Mouse (Mus musculus) lung, postnatal 0 days (tissue): ENCODE data around the gene Trub1. TPM values are rescaled to one million over a fixed set of nuclear protein-coding genes. Genes with fewer than 3 reads are reported as not detected.

Source experiments
- ATAC-seq: fragments of 200-750 bp; cut with Nextera tagmentation; 2 replicates; pipeline ENCODE4 v1.8.0; 2017; ENCODE audit warnings: moderate library complexity
- DNase-seq: peaks from one replicate; pipeline ENCODE4 v3.0.0-alpha.2; 2016; ENCODE audit warnings: low spot score
- H3K27ac ChIP-seq: fragments of 300-500 bp; sonication (generic); 2 replicates; pipeline ENCODE4 v1.5.1; 2014; ENCODE audit warnings: antibody characterized with exemption, mild to moderate bottlenecking, low read length, mixed read lengths
- H3K27me3 ChIP-seq: fragments of 300-500 bp; sonication (generic); replicated peaks from 2 replicates; pipeline ENCODE4 v1.6.1; 2014; ENCODE audit warnings: low read length, mixed read lengths; ENCODE audit not compliant: insufficient read depth
- H3K36me3 ChIP-seq: fragments of 300-500 bp; sonication (generic); 2 replicates; pipeline ENCODE4 v1.6.1; 2014; ENCODE audit warnings: low read length, mixed read lengths; ENCODE audit not compliant: insufficient read depth
- H3K4me1 ChIP-seq: fragments of 300-500 bp; sonication (generic); 2 replicates; pipeline ENCODE4 v1.6.1; 2014; ENCODE audit warnings: antibody characterized with exemption, low read depth, low read length, mixed read lengths; ENCODE audit not compliant: insufficient read depth
- H3K4me2 ChIP-seq: fragments of 300-500 bp; sonication (generic); replicated peaks from 2 replicates; pipeline ENCODE4 v1.6.1; 2014; ENCODE audit warnings: low read depth, mild to moderate bottlenecking, low read length, moderate library complexity, mixed read lengths
- H3K4me3 ChIP-seq: fragments of 300-500 bp; sonication (generic); 2 replicates; pipeline ENCODE4 v1.5.1; 2014; ENCODE audit warnings: low read depth, low read length
- H3K9ac ChIP-seq: fragments of 300-500 bp; sonication (generic); replicated peaks from 2 replicates; pipeline ENCODE4 v1.6.1; 2014; ENCODE audit warnings: low read depth, mild to moderate bottlenecking
- H3K9me3 ChIP-seq: fragments of 300-500 bp; sonication (generic); 2 replicates; pipeline ENCODE4 v1.6.1; 2016; ENCODE audit warnings: low read length, mixed read lengths
- CTCF ChIP-seq: IDR thresholded peaks from 2 replicates; pipeline ENCODE4 v1.5.1; 2016; ENCODE audit warnings: antibody characterized with exemption, mild to moderate bottlenecking
- EP300 ChIP-seq: IDR thresholded peaks from 2 replicates; pipeline ENCODE4 v1.6.1; 2016; ENCODE audit warnings: antibody characterized with exemption, mild to moderate bottlenecking, control low read depth
- WGBS: fragments of 180-500 bp; shearing (Covaris S2); extraction: QIAGEN DNeasy Blood & Tissue Kit; methylation state at CpG from one replicate; pipeline ENCODE4 v1.1.7; 2014; 5-methylcytosine and 5-hydroxymethylcytosine counted together
- polyA plus RNA-seq: library from polyadenylated mRNA; unstranded; fragments of >200 nt; fragmentation: Nextera tagmentation; extraction: Ambion mirVana; gene quantifications from 2 replicates; pipeline ENCODE4 v1.2.1, GENCODE M21; 2015

Gene Trub1
- polyA plus RNA-seq, 1 experiment from 2014 or later, result 9.0 TPM

DNA sequence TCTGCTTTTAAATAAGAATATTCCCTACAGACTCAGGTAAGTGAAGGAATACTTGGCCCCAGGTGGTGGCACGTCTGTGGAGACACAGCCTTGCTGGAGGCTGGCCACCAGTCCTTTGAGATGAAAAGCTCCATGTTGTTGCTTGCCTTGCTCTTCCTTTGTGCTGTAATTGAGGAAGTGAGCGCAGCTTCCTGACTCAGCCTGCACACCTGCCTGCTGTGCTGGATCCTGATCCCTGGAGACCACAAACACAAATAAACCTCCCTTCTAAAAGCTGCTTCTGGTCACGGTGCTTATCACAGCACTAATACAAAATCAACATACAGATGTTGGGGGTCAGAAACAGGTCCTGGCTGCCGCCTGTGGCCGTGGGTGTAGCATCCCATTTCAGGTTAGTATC lies 41.3 kb downstream of the Trub1 start:
- DNase-seq (no peak), ATAC-seq (no peak)
- WGBS, result 61% methylated on average over 5 of the region's 5 CpGs
- TF ChIP-seq EP300, result no peak
- TF ChIP-seq CTCF, result no peak
- no peak overlapping the region for H3K4me3 ChIP-seq
- no peaks in the 10 kb centered on the region for H3K9me3 ChIP-seq
- H3K36me3 ChIP-seq, result no peaks in the 10 kb centered on the region
- no peak overlapping the region for H3K9ac ChIP-seq
- H3K27me3 ChIP-seq, result 0 out of 2 replicates have a peak, but pooled peaks cover 4% of the 10 kb centered on the region
- H3K4me2 ChIP-seq, result no peak overlapping the region
- H3K4me1 ChIP-seq, result no peaks in the 10 kb centered on the region
- H3K27ac ChIP-seq, result no peak overlapping the region

DNA sequence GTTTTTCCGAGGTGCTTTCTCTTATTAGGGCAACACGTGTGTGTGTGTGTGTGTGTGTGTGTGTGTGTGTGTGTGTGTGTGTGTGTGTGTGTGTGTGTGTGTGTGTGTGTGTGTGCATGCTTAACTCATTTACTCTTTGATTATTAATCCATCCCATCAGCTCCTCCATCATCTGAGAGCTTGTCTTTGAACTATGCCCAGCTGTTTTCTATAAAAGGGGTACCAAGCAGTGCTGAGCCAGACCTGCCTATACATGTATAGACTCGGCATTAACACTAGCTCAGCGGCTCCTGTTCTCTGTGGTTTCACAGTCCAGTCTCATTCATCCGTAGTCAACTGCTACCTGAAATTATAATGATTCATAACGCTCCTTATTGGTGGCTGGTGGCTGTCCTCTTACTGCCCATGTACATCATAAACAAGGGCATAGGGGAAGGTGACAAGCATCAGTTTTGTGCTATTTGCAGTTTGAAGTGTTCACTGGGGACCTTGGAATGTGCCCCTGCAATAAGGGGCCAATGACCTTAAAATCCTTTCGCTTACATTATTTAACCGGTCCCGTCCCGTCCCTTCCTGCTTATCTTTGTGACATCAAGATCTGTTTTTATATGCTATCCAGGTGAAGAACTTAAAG lies 45.5 kb downstream of the Trub1 start:
- no peaks in the 10 kb centered on the region for H3K9me3 ChIP-seq
- 0 out of 2 replicates have a peak, but pooled peaks cover 4% of the 10 kb centered on the region for H3K27me3 ChIP-seq
- ATAC-seq (no peak), DNase-seq (no peak)
- 55% methylated on average over 10 of the region's 10 CpGs for WGBS
- H3K4me2 ChIP-seq, result no peak overlapping the region
- no peaks in the 10 kb centered on the region for H3K4me1 ChIP-seq
- H3K9ac ChIP-seq, result no peak overlapping the region
- TF ChIP-seq EP300 (no peak), CTCF (no peak)
- no peaks in the 10 kb centered on the region for H3K36me3 ChIP-seq
- H3K4me3 ChIP-seq, result no peak overlapping the region
- no peak overlapping the region for H3K27ac ChIP-seq

DNA sequence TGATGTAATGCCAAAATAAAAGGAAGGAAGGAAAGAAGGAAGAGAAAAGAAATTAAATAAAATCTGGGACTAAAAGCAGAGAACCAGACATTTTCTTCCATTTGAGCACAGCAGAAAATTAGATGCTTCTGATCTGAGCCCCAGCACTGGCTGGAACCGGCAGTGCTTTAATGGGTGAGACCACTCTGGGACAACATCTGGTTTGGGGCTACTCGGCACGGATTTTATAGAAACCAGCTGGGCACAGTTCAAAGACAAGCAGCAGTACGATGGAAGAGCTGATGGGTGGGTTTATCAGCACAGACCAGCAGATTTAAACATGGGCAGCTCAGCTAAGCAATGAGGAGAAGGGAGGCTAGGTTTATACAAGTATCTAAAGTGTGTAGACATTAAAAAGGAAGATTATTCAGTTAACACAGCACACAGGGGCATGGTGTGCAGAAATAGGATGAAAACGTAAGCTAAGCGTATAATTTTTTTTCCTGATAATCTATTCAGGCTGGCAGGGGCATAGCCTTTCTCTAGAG lies 46.2 kb downstream of the Trub1 start:
- TF ChIP-seq EP300, result no peak
- no peak for TF ChIP-seq CTCF
- no peaks in the 10 kb centered on the region for H3K4me1 ChIP-seq

DNA sequence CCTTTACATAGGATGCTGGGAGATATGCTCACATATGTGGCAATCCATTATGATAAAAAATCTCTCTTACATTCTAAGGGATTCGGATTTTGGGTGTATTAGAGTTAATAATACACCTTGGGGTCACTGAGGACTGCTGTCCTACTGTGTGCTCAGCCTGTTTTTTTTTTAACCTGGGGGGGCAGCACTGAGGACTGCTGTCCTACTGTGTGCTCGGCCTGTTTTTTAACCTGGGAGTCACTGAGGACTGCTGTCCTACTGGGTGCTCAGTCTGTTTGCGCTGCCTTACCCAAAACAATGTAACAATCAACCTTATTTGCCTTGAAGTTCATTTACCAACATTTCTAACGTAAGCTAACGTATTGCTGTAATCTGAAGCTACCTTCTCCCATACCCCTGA lies 47.5 kb downstream of the Trub1 start:
- Histone ChIP-seq H3K9ac (no peak overlapping the region), H3K4me2 (no peak overlapping the region), H3K9me3 (no peaks in the 10 kb centered on the region), H3K4me3 (no peak overlapping the region), H3K27me3 (0 out of 2 replicates have a peak, but pooled peaks cover 4% of the 10 kb centered on the region), H3K4me1 (no peaks in the 10 kb centered on the region), H3K27ac (no peak overlapping the region), H3K36me3 (no peaks in the 10 kb centered on the region)
- TF ChIP-seq EP300 (no peak), CTCF (no peak)
- no peak for DNase-seq
- no peak for ATAC-seq
- WGBS, result 96% methylated on average over 5 of the region's 5 CpGs

More for the DNA sequence above, 46.2 kb downstream of the Trub1 start:
- DNase-seq, result no peak
- no peak overlapping the region for H3K9ac ChIP-seq
- no peaks in the 10 kb centered on the region for H3K36me3 ChIP-seq
- H3K4me2 ChIP-seq, result no peak overlapping the region
- H3K27me3 ChIP-seq, result 0 out of 2 replicates have a peak, but pooled peaks cover 4% of the 10 kb centered on the region
- no peak for ATAC-seq
- 56% methylated on average over 6 of the region's 6 CpGs for WGBS
- no peaks in the 10 kb centered on the region for H3K9me3 ChIP-seq
- H3K27ac ChIP-seq, result no peak overlapping the region
- no peak overlapping the region for H3K4me3 ChIP-seq

DNA sequence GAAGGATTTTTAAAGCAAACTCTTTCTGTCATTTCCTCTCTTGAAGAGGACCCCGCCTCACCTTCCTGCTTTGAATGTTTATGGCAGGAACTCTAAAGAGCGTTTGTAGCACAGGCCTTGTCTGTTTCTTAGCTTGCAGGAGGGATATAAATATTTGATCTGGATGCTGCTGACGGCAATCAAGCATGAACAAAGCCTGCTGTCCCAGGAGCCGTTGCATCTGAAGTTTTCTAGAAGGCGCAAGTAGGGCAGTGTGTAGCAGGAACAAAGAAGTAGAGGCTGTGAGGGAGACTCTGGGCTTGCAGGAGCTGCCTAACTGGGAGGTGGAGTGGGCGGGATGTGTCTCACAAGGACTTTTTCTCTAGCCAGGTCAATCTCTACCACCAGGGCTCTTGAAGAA lies 50.4 kb downstream of the Trub1 start:
- no peak for ATAC-seq
- TF ChIP-seq EP300 (no peak), CTCF (no peak)
- WGBS, result 57% methylated on average over 6 of the region's 6 CpGs
- H3K4me1 ChIP-seq, result no peaks in the 10 kb centered on the region
- no peak overlapping the region for H3K27ac ChIP-seq
- H3K9ac ChIP-seq, result no peak overlapping the region
- no peaks in the 10 kb centered on the region for H3K9me3 ChIP-seq
- no peak for DNase-seq
- no peaks in the 10 kb centered on the region for H3K36me3 ChIP-seq
- H3K27me3 ChIP-seq, result no peaks in the 10 kb centered on the region
- no peak overlapping the region for H3K4me3 ChIP-seq
- H3K4me2 ChIP-seq, result no peak overlapping the region

DNA sequence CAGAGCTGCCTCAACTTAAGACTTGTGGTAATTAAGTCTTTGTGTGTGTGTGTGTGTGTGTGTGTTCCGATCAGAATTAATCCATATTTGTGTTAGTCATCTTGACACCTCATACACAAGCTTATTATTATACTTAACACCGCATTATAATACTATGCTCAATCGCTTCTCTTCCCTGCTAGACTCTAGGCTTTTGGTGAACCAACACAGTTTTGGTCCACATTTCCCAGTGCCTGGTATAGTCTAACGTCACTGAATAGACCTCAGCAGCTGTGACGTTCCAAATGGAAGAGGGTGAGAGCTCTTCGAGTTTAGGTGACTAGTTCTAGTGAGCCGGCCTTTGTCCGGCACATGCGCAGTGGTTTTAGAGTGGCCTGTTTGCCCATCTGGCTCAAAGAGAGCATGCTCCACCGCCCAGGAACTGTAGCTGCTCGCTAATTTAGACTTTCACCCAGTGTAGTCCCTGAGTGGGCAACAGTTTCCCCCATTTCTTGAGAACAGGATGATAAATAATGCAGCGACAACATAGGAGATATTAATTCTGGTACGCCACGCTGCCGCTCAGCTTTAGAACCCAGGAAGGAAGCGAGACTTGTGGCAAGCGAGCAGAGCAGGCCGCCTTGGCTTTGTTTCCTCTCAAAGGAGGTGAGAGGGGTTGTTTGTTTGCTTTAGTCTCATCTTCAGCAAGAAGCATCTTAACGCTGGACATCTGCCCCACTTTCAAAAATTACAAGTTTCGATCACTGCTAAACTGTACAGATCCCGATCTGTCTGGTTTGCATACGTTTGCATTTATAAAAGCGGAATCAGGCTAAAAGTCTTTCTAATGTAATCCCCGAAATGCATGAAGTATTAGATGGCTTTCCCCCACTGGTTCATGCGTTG lies 52.6 kb downstream of the Trub1 start:
- Histone ChIP-seq H3K36me3 (no peaks in the 10 kb centered on the region), H3K9ac (no peak overlapping the region), H3K27ac (no peak overlapping the region), H3K4me2 (no peak overlapping the region), H3K27me3 (no peaks in the 10 kb centered on the region), H3K4me3 (no peak overlapping the region), H3K9me3 (no peaks in the 10 kb centered on the region), H3K4me1 (no peaks in the 10 kb centered on the region)
- no peak for ATAC-seq
- WGBS, result 73% methylated on average over 25 of the region's 25 CpGs
- DNase-seq, result no peak
- TF ChIP-seq CTCF (no peak), EP300 (no peak)
